In the genomic region with DNA sequence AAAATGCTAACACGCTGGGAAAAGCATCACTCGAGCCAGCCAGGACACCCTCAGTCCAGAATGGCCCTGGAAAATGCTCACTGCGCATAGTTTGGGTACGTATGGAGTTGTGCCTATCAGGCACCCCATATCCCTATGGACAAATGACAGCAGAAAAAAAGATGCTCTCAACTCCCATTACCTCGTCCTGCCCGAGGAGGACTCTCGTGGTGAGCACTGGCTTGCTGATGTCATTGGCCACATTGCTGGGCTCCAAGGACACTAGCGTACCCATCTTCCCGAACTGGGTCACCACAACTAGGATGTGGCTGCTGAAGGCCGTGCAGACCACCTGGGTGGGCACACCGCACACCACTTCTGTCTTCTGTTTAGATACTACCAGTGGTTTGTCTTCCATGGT, we compare ENCODE assay signal across 1 mouse cellular context.
TF ChIP-seq lines count a peak whose summit lies in the region.

No protein-coding gene starts in this region.

TF ChIP-seq in CH12.LX, 34 proteins besides CTCF, POLR2A, EP300 and RAD21 (continued from another document):
- TF ChIP-seq TBP (conservative IDR thresholded peaks at IDR 0.05; ENCODE audit: low read depth, low read length), result no peak
- TF ChIP-seq E2F4 (IDR thresholded peaks at IDR 0.05; ENCODE audit: insufficient replicate concordance, low read depth, low read length), result no peak
- no peak for TF ChIP-seq BHLHE40 (IDR thresholded peaks at IDR 0.05; ENCODE audit: low read depth, low read length)
- TF ChIP-seq NRF1 (IDR thresholded peaks at IDR 0.05; ENCODE audit: low read depth, low read length), result no peak
- no peak for TF ChIP-seq PAX5 (IDR thresholded peaks at IDR 0.05; ENCODE audit: low read length)
- no peak for TF ChIP-seq POLR2AphosphoS2 (IDR thresholded peaks at IDR 0.05; ENCODE audit: low read depth, low read length)
- TF ChIP-seq SIN3A (IDR thresholded peaks at IDR 0.05; ENCODE audit: low read length), result no peak
- no peak for TF ChIP-seq MAFK (IDR thresholded peaks at IDR 0.05; ENCODE audit: insufficient replicate concordance, low read length)
- TF ChIP-seq HCFC1 (IDR thresholded peaks at IDR 0.05; ENCODE audit: low read depth, low read length), result no peak
- TF ChIP-seq NELFE (IDR thresholded peaks at IDR 0.05; ENCODE audit: low read depth, low read length), result no peak
- TF ChIP-seq UBTF (IDR thresholded peaks at IDR 0.05; ENCODE audit: low read depth, low read length), result no peak
